Mouse (Mus musculus): ENCODE results near the gene Adarb2.
A peak's percentile ranks its signal among the peaks of the same experiment; 100 is the strongest.

Adarb2 gene

GRCm38 (mm10) chr13:8691448-8691847 is 488.8 kb downstream of the Adarb2 start:
- DNase-seq, result no peak

- DNase-seq, result no peak
These were observed 490.1 kb downstream of the Adarb2 start for GRCm38 (mm10) chr13:8692787-8693186.

GRCm38 (mm10) chr13:8698451-8698850 is 495.8 kb downstream of the Adarb2 start:
- no peak for DNase-seq

DNA sequence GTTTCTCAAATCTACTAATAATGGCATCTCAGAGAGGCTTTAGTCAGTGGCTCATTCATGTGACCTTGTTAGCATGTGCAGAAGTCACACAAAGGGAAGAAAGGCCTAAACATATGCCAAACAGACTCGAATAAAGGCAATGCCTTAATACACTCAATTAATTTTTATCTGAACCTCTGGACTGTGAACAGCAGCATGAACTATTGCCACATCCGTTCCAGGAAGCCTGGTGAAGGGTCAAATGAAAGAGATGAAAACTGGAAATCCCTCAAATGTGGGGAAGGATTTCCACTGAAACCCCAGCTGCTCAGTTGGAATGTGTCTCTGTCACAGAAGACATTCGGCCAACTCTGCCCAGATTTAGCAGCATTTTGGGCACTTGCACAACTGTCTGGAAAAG is 497.2 kb downstream of the Adarb2 start:
- no peak for DNase-seq

DNA sequence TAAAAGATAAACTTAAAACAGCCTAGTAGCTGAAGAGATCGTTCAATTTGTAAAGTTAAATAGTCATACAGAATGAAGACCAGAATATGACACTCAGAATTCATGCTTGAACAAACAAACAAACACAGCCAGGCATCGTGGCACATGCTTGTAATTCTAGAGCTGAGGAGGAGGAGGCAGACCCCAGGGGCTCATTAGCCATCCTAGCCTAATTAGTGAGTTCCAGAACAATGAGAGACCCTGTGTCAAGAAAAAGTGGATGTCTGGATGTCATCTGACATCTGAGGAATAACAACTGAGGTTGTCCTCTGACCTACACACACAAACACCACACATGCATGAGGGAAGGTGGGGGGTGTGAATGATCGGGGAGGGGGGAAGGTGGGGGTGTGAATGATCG is 498.3 kb downstream of the Adarb2 start:
- DNase-seq, result no peak

DNA sequence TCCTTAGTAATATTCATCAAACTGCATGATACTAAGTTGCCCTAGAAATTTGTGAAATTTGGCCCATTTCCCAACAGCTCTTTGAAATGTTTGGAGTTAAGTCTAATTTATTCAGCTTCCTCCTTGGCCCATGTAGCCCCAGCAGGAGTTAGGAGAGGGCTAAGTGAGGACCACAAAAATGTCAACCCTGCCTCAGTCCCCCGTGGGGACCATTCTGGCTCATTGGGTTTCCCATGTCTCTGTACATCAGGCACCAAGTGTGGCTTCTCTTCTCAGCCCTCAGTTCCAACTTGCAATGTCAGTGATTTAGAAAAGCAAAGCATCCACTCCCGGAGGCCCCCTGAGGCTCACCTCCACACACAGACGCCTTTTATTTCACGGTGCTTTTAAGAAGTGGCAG is 502.6 kb downstream of the Adarb2 start:
- no peak for DNase-seq

DNA sequence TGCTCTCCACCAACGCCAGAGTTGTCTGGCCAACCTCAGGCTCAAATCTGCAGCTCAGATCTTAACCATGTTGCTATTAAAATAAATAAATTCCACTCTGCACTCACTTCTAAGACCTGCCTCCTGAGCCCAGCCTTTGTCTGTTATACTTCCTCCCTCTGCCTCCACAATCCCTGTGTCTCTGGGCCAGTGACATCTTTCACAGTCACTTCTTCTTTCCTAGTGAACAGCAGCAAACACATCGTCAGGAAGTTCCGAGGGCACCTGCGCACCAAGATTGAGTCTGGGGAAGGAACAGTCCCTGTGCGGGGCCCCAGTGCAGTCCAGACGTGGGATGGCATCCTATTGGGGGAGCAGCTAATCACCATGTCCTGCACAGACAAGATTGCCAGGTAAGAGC is 510.7 kb downstream of the Adarb2 start:
- no peak for DNase-seq

GRCm38 (mm10) chr13:8729972-8730645 is 527.4 kb downstream of the Adarb2 start:
- DNase-seq, result no peak

- peak; percentile 39 for DNase-seq
These were observed 534.6 kb downstream of the Adarb2 start for GRCm38 (mm10) chr13:8737139-8737865.

DNA sequence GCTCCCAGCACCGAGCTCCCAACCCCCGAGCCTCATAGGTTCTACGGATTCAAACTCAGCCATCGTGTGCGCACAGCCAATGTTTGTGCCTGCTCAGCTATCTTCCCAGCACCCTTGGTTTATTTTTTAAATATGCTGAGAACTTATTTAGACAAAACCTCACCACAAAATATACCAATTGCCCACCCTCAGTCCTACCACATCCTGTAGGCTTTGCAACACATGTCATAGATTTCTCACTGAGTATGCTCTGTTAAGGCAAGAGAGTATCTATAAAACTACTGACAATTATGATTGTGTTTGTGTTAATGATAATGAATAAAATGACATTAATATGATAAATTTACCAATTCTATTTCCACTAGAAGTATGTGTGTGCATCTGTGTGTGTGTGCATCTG is 540.1 kb downstream of the Adarb2 start:
- DNase-seq, result no peak

DNA sequence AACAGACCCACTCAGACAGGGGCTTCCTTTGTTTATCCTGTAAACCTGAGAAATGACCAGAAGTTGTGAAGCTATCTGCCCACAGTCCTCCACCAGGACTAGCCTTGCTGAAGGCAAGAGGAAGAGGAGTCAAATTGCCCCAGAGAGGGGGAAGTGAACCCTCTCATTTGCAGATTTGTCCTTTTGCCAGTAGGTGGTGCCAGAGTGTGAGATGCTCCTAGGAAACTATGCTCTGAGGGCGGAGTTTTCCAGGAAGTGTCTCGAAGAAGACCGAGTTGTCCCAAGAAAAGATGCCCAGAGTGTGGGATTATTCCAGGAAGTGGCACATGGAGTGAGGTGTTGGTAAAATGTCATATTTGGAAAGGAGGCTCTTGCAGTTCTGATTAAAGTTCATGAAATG is 541.9 kb downstream of the Adarb2 start:
- DNase-seq, result peak; percentile 18

DNA sequence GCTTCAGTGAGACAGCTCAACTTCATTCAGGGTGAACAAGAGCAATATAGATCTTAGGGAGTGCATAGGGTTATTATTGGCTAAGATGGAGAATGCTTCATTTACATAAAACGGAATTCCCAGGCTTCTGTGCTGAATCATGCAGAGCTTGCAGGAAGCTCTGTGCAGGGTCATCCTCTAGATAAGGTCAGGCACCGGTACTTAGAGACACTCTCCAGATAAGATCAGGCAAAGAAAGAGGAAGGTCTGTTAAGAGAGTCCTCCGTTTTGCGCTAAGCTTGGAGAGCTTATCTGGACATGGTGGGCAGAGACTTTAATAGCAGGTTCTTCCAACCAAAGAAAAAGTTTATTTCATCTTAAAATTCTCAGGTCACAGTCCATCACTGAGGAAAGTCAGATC is 542.9 kb downstream of the Adarb2 start:
- no peak for DNase-seq

- DNase-seq, result no peak
These were observed 546.8 kb downstream of the Adarb2 start for GRCm38 (mm10) chr13:8749451-8749850.

GRCm38 (mm10) chr13:8760940-8761339 is 558.3 kb downstream of the Adarb2 start:
- no peak for DNase-seq

DNA sequence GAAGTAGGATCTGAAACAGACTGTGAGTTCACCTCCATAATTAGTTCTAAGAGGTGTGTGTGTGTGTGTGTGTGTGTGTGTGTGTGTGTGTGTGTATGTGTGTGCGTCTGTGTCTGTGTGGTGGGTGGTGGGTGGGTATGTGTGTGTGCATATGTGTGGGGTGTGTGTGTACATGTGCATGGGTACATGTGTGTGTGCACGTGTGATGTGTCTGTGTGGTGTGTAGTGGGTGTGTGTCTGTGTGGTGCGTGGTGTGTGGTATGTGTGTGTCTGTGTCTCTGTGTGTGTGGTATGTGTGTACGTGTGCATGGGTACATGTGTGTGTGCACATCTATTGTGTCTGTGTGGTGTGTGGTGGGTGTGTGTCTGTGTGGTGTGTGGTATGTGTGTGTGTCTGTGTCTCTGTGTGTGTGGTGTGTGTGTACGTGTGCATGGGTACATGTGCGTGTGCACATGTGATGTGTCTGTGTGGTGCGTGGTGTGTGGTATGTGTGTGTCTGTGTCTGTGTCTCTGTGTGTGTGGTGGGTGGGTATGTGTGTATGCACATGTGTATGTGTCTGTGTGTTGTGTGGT is 567.1 kb downstream of the Adarb2 start:
- DNase-seq, result no peak

- DNase-seq, result no peak
These were observed 568.0 kb downstream of the Adarb2 start for GRCm38 (mm10) chr13:8770616-8771015.

DNA sequence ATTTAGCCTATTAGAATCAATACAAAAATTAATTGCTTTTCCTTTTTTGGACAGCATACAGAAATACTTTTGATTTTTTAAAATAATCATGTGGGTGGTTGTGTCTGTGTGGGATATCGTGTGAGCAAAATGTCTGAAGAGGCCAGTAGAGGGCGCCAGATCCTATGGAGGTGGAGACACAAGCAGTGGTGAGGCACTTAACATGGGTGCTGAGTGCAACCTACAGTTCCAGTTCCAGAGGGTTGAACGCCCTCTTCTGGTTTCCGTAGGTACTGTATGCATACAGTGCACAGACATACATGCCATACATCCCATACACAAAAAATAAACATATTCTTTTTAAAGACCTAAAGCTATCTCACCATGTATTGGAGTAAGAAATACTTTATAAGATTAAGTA is 577.8 kb downstream of the Adarb2 start:
- DNase-seq, result peak; percentile 69

GRCm38 (mm10) chr13:8782636-8783035 is 580.0 kb downstream of the Adarb2 start:
- DNase-seq, result no peak

DNA sequence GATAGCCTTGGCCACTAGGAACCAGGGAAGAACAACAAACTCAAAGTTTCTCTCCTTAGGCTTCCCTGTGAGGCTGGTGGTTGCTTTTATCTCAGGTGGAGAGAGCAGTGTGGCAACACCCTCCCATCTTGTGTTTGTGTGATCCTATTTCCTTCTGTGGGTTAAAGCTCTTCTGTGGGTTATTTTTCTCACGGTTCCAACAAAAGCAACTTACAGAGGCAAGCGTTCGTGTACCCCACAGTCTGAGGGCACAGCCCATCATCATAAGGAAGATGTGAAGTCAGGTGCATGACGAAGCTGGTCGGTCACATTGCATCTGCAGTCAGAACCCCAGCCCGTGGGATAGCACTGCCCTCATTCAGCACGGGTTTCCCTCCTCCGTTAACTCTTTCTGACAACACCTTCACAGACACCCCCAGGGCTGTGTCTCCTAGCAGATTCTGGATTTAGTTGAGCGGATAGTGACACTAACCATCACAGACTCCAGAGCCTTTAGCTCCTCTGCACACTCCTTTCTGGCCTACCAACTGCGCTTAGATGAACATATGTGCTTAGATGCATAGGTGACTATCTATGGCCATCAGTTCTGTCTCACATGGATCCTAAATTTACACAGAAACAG is 581.1 kb downstream of the Adarb2 start:
- DNase-seq, result no peak

GRCm38 (mm10) chr13:8784308-8785061 is 581.8 kb downstream of the Adarb2 start:
- no peak for DNase-seq

DNA sequence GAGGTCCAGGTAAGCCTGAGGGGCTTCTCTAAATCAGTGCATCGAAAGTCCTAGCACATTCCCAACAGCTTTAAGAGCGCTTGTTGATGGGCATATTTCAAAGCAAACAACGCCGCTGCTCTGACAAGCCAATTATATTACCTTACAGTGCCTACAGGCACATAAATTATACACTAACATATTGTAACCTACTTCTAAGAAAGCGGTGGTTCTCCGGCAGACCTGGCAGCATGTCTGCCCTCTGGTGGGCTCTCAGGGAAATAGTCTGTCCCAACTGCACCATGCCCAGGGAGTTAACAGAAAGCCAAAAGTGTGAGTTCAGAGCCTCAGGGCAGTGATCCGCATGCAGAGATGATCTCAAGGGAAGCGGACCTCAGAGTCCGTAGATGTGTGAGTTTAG is 582.5 kb downstream of the Adarb2 start:
- DNase-seq, result peak; percentile 68

- no peak for DNase-seq
These were observed 590.6 kb downstream of the Adarb2 start for GRCm38 (mm10) chr13:8793217-8793616.

- no peak for DNase-seq
These were observed 597.9 kb downstream of the Adarb2 start for GRCm38 (mm10) chr13:8800576-8800975.

Data from kidney, postnatal 10 days (tissue).